Mouse (Mus musculus) cerebellum, adult 18-20 months (tissue): Measurements from ENCODE around the gene Cma1.
"Not testable (repeated sequence)": the region's sequence is repeated elsewhere in the genome, so short reads cannot be mapped to it uniquely, and the experiment has no call there.

Experiments used
- DNase-seq, 2 experiments: peaks; one replicate each; pipeline ENCODE4 v3.0.0; 2021

Cma1 gene

GRCm38 (mm10) chr14:55944575-55944974, at the start of gene Cma1:
Gene Cma1, minus strand, starts transcription at chr14:55944675.
- no peak for DNase-seq

DNA sequence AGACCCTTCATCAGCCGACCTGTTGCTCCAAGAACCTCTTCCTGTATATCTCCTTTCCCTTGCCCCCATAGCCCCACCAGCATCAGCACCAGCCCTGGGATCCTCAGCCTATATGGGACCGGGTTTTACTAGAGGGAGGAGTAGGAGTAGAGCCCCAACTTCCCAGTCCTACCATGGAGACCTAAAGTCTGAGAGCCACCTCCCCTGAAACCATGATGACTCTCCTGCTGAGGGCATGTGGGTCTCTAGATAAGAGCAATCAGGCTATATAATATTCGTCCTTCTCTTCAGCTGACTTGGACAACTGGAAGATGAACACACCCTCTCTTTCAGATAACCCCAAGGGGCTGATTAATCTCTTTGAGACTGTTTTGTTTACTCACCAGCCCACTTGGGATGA, 43.0 kb upstream of the Cma1 start:
- not testable (repeated sequence) for DNase-seq

- DNase-seq: not testable (repeated sequence)
These were observed 19.4 kb upstream of the Cma1 start for GRCm38 (mm10) chr14:55963900-55964299.

- no peak for DNase-seq
These were observed 18.8 kb upstream of the Cma1 start for GRCm38 (mm10) chr14:55963263-55963662.

GRCm38 (mm10) chr14:55950346-55951030, 6.0 kb upstream of the Cma1 start, which contains the start of gene Cma2:
Gene Cma2, plus strand, starts transcription at chr14:55950980.
- no peak for DNase-seq

DNA sequence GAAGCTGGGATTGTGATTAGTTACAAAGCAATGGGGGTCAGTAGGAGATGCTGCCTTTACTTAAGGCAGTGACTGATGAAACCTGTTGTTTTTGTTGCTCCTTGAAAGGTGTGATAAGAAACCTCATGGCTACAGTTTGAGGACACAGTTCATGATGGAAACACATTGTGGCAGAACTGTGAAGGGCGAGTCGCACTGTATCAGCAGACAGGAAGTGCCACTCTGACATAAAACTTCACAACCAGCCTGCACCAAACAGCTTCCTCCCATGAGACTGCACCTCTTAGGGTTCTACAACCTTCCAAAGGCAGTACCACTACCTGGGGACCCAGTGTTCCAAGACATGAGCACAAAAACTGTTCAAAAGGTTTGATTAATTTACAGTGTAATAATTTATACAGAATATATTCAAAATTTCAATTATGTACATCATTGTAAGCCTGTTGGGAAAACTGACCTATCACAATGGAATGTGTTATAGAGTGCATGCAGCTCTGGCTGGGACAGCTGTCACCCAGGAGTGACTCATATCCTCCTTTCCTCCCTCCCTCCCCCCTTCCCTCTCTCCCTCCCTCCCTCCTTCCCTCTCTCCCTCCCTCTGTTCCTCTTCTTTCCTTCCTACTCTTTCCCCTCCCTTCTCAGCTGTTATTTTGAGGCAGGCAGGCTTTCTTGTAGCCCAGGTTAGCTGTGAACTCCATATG, 1.9 kb upstream of the Cma1 start:
- DNase-seq: no peak

DNA sequence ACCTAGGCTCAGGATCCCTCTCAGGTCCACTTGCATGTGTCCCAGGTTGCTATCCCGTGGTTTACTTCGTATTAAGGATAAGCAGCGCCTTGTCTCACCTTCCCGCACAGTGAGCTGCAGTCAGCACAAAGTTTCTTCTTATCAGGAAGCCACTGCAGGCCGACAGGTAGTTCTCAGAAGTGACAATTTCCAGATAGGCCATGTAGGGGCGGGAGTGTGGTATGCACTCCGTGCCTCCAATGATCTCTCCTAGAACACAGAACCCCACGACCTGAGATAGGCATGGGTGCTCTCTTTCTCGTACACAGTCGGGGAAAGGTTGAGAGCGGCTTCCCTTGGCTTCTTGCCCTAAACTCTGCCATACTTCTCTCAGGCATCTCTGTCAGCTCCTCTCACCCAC, 874 bp downstream of the Cma1 start:
- no peak for DNase-seq

DNA sequence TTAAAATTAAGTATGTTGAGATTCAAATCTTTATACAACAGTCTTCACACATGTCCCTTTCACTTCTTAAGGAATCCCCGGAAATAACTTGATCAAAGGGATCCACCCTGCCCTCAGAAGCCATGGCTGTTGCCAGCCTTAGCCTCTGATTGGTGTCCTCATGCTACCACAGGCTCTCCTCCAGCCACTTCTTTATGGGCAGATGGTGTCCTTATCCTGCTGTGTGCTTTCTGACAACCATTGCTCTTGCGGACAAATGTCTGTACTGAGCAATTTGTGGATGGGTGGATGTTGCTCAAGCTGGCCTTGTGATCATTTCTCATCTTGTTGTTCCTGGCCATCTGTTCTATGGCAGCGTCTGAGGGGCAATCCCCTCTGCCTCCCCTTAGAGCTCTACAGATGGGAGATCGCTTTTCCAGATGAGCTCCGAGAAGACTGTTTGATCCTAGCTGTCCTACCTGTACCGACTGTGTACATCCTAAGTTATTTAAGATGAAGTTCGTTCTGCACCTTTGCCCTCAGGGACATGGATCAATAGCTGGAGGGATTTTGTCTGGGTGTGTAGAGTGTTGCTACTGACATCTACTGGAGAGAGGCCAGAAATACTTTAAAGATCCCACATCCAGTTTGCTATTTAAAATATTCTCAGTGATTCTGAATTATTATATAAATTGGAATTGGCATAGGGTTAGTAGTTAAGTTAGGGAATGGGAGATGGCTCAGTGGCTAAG, 4.2 kb downstream of the Cma1 start:
- peak; percentile 16 to 32 for DNase-seq

GRCm38 (mm10) chr14:55933586-55933985, 10.9 kb downstream of the Cma1 start:
- DNase-seq: no peak

DNA sequence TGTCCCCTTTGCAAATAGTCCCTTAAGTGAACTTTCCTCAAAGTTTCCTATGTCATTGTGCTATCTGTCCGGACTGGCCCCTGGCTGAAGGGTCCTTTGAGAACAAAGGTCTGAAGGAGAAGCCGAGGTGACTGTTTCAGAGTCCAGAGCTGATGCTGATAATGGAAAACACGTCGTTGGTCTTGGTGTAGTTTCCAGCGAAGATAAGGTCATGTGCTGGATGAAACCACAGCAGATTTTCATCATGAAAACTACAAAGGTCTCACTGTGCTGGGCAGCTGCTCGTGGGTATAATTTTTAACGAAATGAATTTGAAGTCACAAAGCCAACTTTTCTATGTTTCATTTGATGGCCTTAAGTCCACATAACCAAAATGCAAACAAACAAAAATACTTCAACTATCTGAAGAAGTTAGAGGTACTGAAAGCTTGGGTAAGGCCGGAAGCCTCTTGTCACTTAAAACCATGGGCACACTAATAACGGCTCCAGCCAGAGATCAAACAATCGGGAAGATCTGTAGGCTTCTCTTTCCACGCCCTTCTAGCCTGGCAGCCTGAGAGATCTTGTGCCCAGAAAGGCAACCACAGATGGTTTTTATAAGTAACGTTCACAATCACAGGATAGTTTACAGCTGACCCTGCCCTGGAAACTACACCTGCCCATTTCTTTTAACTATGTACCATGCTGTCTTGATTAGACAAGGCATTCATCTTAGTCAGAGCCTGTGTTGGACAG, 15.0 kb downstream of the Cma1 start:
- no peak for DNase-seq

DNA sequence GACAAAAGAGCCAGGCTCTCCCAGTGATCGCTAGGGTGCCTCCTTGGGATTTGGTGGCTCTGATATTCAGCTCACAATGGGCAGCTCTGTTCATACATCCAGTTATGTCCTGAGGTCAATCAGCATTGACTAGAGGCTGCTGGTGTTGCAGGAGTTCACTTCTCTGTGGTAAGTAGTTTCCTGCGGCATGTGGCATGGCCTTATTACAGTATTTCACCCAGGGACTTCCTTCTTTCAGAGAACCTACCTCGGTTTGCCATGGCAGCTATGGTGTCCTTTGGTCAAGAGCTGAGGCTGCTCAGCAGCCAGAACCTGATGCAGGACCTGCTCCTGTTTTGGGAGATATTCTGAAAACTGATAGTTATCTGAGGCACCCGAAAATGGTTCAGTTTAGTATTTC, 17.6 kb downstream of the Cma1 start:
- no peak for DNase-seq

- DNase-seq: no peak
These were observed 21.8 kb downstream of the Cma1 start for GRCm38 (mm10) chr14:55922475-55923232.

DNA sequence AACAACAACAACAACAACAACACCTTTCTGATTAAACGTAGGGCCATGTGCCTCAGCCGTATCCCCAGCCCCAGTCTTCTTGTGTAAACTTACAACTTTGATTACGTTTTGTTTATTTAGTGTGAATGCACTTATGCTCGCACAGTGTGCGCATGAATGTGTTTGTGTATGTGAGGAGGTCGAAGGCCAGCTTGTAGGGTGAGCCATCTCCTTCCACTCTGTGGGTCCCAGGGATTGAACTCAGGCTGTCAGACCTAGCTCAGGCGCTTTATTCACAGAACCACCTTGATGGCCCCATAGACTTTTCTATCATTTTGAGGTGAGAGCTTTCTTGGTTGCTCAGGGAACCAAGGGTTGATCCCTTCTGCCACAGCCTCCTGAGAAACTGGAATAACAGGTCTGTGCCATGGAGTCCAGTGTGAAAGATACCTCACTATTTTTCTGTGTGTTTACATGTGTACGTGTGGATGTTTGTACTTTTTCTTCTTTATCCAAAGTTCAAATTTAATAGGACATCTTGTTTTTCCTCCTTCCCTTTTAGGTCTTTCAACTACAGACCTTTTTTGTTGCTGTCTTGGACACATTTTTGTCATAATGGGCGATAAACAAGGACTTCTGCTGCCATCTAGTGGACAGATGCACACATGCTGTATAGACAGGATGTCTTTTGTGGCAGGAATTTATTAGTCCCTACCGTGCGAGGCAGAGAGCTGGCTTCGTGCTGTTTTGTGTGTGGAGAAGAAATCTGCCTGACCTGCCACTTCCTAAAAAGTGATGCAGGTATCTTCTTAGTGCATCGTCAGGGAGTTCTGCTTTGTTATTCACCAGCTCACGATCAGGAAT, 26.0 kb downstream of the Cma1 start:
- peak; percentile 82 to 83 for DNase-seq

- DNase-seq: no peak
These were observed 31.1 kb downstream of the Cma1 start for GRCm38 (mm10) chr14:55913406-55913805.

DNA sequence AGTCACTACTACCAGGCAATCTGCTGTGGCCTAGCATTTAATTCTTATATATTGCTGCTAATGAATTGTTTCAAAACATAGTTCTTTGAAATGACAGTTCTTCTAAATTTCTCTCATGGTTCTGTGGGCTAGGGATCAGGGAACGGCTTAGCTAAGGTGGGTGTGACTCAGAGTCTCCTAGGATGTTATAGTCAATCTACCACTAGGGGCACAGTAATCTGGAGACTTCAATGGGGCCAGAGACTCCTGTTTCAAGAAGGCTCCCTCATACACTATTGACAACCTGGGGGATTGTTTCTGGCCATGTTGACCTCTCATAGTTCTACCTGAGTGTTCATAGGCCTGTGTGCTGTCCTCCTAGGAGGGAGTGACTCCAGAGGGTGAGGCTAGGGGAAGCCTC, 39.0 kb downstream of the Cma1 start:
- DNase-seq: no peak

DNA sequence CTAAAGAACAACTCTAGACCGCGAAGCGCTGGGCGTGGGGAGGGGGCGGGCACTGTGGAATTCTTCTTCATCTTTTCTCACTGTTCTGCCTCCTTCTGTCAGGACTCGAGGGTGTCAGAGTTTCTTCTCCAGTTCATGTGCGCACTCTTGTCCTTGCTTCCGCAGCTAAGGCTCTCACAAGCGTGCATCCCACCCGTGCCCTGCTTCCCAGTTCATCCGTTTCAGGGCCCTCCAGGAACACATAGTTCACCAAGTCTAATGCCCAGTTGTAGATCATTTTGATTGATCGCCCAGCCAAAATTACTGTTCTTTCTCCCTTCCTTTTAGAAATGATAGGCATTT, 44.1 kb downstream of the Cma1 start:
- DNase-seq: no peak

GRCm38 (mm10) chr14:55899701-55900413, 44.6 kb downstream of the Cma1 start, which contains the start of gene Sdr39u1:
Gene Sdr39u1, minus strand, starts transcription at chr14:55900293.
- peak; percentile 87 to 95 for DNase-seq

GRCm38 (mm10) chr14:55898947-55899346, 45.5 kb downstream of the Cma1 start:
- peak in 1 of 2 experiments; percentile 38 for DNase-seq

DNA sequence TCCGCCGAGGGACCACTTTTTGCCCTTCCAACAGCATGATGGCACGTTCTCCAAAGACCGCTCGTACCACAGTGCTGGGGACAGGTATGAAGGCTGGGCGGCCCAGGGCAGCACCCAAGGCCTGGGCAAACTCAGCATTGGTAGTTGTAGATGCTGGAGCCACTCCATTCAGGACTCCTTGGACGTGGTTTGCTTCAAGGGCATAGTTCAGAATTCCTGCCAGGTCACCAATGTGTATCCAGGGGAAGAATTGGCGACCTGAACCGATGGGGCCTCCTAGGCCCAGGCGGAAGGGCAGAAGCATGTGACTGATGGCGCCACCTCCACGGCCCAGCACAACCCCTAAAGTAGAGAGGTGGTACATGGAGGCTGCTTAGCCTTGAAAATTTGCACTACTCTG, 46.8 kb downstream of the Cma1 start:
- DNase-seq: peak; percentile 21 to 37
